Mouse (Mus musculus): ENCODE measurements around the gene Tmeff1. TPM values are rescaled to one million over a fixed set of nuclear protein-coding genes. Genes with fewer than 3 reads are reported as not detected.
"Not testable (repeated sequence)": the region's sequence is repeated elsewhere in the genome, so short reads cannot be mapped to it uniquely, and the experiment has no call there.

Gene Tmeff1
- polyA plus RNA-seq, 1 experiment from 2014 or later = 93.4 TPM

DNA sequence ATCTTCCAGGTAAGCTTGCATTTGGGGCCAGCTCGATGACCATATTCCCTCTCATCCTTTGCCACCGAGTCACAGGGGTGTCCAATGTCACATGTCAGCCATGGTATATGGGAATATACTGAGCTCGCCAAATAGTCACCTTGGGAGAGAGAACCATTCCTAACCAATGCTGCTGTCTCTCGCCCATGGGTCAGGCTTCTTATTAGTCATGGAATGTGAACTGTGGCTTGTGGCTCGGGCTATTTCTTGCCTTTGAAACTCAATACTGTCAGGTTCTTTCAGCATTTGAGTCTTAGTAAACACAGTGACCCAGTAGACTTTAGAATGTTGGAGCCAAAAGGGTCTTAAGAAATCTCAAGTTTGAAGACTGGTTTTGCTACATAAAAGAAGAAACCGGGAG lies 79.0 kb downstream of the Tmeff1 start:
- H3K9me3 ChIP-seq (ENCODE audit: control insufficient read depth, low read length) = no peaks in the 10 kb centered on the region
- no peak overlapping the region for H3K4me3 ChIP-seq (ENCODE audit: low read length)
- WGBS = 85% methylated on average over 6 of the region's 6 CpGs
- peaks cover 48% of the 10 kb centered on the region for H3K36me3 ChIP-seq (ENCODE audit: control insufficient read depth, insufficient read depth, low read length)
- no peaks in the 10 kb centered on the region for H3K4me1 ChIP-seq (ENCODE audit: control insufficient read depth, insufficient read depth, low read length)
- ATAC-seq (ENCODE audit: low FRiP score, low TSS enrichment) = no peak
- H3K27ac ChIP-seq (ENCODE audit: low read depth, low read length) = no peak overlapping the region
- no peak overlapping the region for H3K9ac ChIP-seq (ENCODE audit: low read depth, low read length)
- H3K27me3 ChIP-seq (ENCODE audit: control insufficient read depth, insufficient read depth, low read length) = no peaks in the 10 kb centered on the region
- H3K4me2 ChIP-seq (replicated peaks; ENCODE audit: low read depth, low read length) = no peak overlapping the region

DNA sequence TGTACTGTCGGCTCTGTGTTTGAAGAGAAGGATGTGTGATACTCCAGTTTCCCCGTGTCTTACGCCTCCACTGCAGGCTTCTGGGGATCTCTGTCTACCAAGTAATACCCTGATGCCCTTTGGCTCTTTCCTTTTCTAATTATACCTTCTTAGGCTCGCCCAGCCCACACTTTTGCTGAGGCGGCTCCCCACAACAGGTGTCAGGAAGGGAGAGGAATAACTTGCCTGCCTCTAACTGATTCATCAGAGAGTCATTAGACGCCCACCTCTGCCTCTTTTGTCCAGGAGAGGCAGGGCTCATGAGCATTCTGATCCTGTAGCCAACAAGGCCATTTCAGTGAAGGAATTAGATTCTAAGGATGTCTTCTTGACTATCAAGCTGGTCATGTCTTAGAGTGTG lies 82.3 kb downstream of the Tmeff1 start:
- Histone ChIP-seq H3K9ac (ENCODE audit: low read depth, low read length) (no peak overlapping the region), H3K4me1 (ENCODE audit: control insufficient read depth, insufficient read depth, low read length) (no peaks in the 10 kb centered on the region), H3K4me2 (replicated peaks; ENCODE audit: low read depth, low read length) (no peak overlapping the region), H3K27ac (ENCODE audit: low read depth, low read length) (no peak overlapping the region), H3K36me3 (ENCODE audit: control insufficient read depth, insufficient read depth, low read length) (peaks cover 36% of the 10 kb centered on the region), H3K4me3 (ENCODE audit: low read length) (no peak overlapping the region), H3K9me3 (ENCODE audit: control insufficient read depth, low read length) (no peaks in the 10 kb centered on the region), H3K27me3 (ENCODE audit: control insufficient read depth, insufficient read depth, low read length) (no peaks in the 10 kb centered on the region)
- ATAC-seq (ENCODE audit: low FRiP score, low TSS enrichment) = no peak
- 89% methylated on average over 6 of the region's 6 CpGs for whole genome bisulfite sequencing

DNA sequence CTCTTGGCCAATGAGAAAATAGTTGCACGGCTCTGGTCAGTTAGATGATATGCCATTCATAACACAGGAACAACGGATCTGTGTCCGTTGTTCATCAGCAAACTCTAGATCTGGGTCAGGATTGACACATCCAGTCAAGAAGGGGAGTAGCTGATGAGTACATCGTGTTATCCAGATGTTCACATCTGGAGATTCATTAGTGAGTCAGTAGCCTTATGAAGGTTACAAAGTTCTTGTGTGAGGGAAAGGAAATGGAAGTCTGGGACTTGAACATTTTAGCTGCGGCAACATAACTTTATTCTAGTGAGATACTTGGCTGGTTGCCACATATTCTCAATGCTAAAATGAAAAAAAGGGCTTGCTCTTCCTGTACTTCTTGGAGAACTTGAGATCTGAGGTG lies 87.9 kb downstream of the Tmeff1 start:
- Histone ChIP-seq H3K4me1 (ENCODE audit: control insufficient read depth, insufficient read depth, low read length) (no peaks in the 10 kb centered on the region), H3K36me3 (ENCODE audit: control insufficient read depth, insufficient read depth, low read length) (peaks cover 31% of the 10 kb centered on the region), H3K27me3 (ENCODE audit: control insufficient read depth, insufficient read depth, low read length) (no peaks in the 10 kb centered on the region), H3K9me3 (ENCODE audit: control insufficient read depth, low read length) (no peaks in the 10 kb centered on the region), H3K4me2 (replicated peaks; ENCODE audit: low read depth, low read length) (no peak overlapping the region), H3K9ac (ENCODE audit: low read depth, low read length) (no peak overlapping the region), H3K27ac (ENCODE audit: low read depth, low read length) (no peak overlapping the region), H3K4me3 (ENCODE audit: low read length) (no peak overlapping the region)
- no peak for ATAC-seq (ENCODE audit: low FRiP score, low TSS enrichment)
- 88% methylated on average over 5 of the region's 5 CpGs for WGBS

DNA sequence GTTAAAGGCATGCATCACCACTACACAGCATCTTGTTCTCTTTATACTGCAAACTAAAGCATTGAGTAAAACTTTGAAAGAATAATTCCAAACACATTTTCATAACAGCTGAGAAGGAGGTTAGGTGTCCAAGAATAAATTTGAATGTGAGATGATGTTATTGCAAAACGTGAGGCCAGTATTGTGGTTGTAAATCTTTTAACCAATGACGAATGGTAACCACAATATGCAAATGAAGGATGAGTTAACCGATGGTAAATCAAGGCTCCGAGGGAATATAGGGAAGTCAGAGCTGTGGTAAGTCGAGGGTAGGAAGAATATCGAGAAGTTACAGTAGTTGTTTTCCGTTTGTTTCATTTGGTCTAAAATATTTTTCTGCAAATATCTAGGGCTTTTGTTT lies 89.4 kb downstream of the Tmeff1 start:
- WGBS = 85% methylated on average over 7 of the region's 7 CpGs
- Histone ChIP-seq H3K4me3 (ENCODE audit: low read length) (no peak overlapping the region), H3K27ac (ENCODE audit: low read depth, low read length) (no peak overlapping the region), H3K4me1 (ENCODE audit: control insufficient read depth, insufficient read depth, low read length) (no peaks in the 10 kb centered on the region), H3K9ac (ENCODE audit: low read depth, low read length) (no peak overlapping the region), H3K4me2 (replicated peaks; ENCODE audit: low read depth, low read length) (no peak overlapping the region), H3K36me3 (ENCODE audit: control insufficient read depth, insufficient read depth, low read length) (peaks cover 31% of the 10 kb centered on the region), H3K27me3 (ENCODE audit: control insufficient read depth, insufficient read depth, low read length) (no peaks in the 10 kb centered on the region), H3K9me3 (ENCODE audit: control insufficient read depth, low read length) (no peaks in the 10 kb centered on the region)
- no peak for ATAC-seq (ENCODE audit: low FRiP score, low TSS enrichment)

DNA sequence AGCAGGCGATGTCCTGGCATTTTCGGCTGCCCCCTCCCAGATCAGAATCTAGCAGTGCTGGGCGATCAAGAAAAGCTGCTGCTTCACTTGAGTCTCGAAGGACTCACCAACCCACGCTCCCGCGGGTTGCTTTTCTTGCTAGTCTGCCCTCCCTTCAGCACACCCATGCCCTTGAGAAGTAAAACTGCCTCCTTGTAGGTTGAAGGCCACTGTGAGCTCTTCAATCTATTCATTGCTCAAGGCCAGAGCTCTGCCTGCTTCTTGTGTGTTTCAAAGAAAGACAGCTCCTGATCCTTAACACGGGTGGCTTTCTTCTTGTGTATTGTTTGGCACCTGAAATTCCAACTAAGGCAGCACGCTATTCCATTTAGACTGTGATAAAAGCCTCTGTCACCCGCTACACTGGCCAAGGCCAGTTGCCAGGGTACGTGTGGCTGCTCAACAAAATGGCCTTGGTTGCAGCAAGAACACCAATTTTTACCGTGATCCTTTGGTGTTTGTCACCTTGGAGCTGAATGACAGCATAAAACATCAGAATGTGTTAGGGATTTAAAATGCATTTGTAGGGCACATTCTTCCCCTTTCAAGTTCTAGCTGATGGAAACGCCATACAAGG lies 91.7 kb downstream of the Tmeff1 start:
- no peaks in the 10 kb centered on the region for H3K9me3 ChIP-seq (ENCODE audit: control insufficient read depth, low read length)
- ATAC-seq (ENCODE audit: low FRiP score, low TSS enrichment) = no peak
- no peak overlapping the region for H3K4me3 ChIP-seq (ENCODE audit: low read length)
- H3K4me2 ChIP-seq (replicated peaks; ENCODE audit: low read depth, low read length) = no peak overlapping the region
- no peaks in the 10 kb centered on the region for H3K4me1 ChIP-seq (ENCODE audit: control insufficient read depth, insufficient read depth, low read length)
- no peaks in the 10 kb centered on the region for H3K27me3 ChIP-seq (ENCODE audit: control insufficient read depth, insufficient read depth, low read length)
- WGBS = 92% methylated on average over 13 of the region's 13 CpGs
- no peak overlapping the region for H3K9ac ChIP-seq (ENCODE audit: low read depth, low read length)
- H3K36me3 ChIP-seq (ENCODE audit: control insufficient read depth, insufficient read depth, low read length) = peaks cover 25% of the 10 kb centered on the region
- H3K27ac ChIP-seq (ENCODE audit: low read depth, low read length) = no peak overlapping the region

DNA sequence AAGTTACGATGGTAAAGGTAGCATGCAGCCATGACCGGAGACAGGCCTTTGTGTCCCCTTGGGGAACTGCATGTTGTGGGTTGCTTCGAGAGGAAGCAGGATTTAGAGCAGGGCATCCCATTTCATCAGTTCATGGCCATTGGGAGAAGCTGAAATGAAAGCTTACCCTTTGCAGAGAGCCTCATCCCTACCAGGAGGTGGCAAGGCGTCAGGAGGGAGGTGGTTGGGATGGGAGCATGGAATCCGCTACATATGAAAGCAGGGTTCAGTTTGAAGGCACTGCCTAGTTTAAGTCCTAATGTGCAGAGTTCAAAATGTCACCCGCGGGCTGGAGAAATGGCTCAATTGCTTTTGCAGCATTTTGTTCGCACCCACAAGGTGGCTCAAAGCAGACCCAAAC lies 92.3 kb downstream of the Tmeff1 start:
- peaks cover 19% of the 10 kb centered on the region for H3K36me3 ChIP-seq (ENCODE audit: control insufficient read depth, insufficient read depth, low read length)
- 94% methylated on average over 8 of the region's 8 CpGs for WGBS
- no peaks in the 10 kb centered on the region for H3K4me1 ChIP-seq (ENCODE audit: control insufficient read depth, insufficient read depth, low read length)
- no peaks in the 10 kb centered on the region for H3K9me3 ChIP-seq (ENCODE audit: control insufficient read depth, low read length)
- H3K27me3 ChIP-seq (ENCODE audit: control insufficient read depth, insufficient read depth, low read length) = no peaks in the 10 kb centered on the region
- no peak overlapping the region for H3K27ac ChIP-seq (ENCODE audit: low read depth, low read length)
- H3K9ac ChIP-seq (ENCODE audit: low read depth, low read length) = no peak overlapping the region
- no peak overlapping the region for H3K4me2 ChIP-seq (replicated peaks; ENCODE audit: low read depth, low read length)
- no peak overlapping the region for H3K4me3 ChIP-seq (ENCODE audit: low read length)
- ATAC-seq (ENCODE audit: low FRiP score, low TSS enrichment) = no peak

DNA sequence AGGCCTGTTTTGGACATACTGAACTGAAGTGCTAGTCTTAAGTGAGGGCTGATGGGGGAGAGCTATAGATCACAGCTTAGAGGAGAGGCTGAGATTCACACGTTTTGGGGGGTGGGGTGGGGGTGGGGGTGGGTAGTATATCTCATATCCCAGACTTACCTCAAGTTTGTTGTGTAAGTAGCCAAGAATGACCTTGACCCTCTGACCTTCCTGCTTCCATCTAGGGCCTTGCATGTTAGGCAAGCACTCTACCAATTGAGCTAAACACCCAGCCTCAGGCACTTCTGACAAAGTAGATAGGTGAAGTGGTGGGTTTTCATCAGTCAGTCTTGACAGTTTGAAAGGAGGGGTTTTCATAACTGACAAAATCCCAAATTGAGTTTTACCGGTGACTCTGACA lies 92.8 kb downstream of the Tmeff1 start:
- Histone ChIP-seq H3K36me3 (ENCODE audit: control insufficient read depth, insufficient read depth, low read length) (peaks cover 14% of the 10 kb centered on the region), H3K9me3 (ENCODE audit: control insufficient read depth, low read length) (no peaks in the 10 kb centered on the region), H3K27me3 (ENCODE audit: control insufficient read depth, insufficient read depth, low read length) (no peaks in the 10 kb centered on the region), H3K4me3 (ENCODE audit: low read length) (no peak overlapping the region), H3K4me1 (ENCODE audit: control insufficient read depth, insufficient read depth, low read length) (no peaks in the 10 kb centered on the region), H3K27ac (ENCODE audit: low read depth, low read length) (no peak overlapping the region), H3K9ac (ENCODE audit: low read depth, low read length) (no peak overlapping the region), H3K4me2 (replicated peaks; ENCODE audit: low read depth, low read length) (no peak overlapping the region)
- no peak for ATAC-seq (ENCODE audit: low FRiP score, low TSS enrichment)
- WGBS = 70% methylated on average over 2 of the region's 2 CpGs

DNA sequence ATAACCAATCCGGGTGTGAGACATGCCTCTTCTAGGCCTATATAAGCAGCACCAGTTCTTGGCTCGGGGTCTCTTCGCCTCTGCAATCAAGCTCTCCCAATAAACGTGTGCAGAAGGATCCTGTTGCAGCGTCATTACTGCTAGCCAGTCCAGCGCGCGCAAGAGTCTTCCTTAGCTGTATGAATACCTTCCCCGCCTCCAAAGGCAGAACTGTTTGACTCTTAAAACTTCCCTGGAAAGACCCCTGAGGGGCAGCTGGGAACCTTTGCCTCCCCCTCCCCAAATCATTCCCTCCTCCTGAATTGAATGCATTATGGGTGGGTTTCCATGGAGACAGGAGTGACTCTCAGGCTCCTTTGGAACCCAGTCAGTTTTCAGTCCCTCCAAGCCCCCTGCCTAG lies 93.8 kb downstream of the Tmeff1 start:
- peaks cover 5% of the 10 kb centered on the region for H3K36me3 ChIP-seq (ENCODE audit: control insufficient read depth, insufficient read depth, low read length)
- no peaks in the 10 kb centered on the region for H3K4me1 ChIP-seq (ENCODE audit: control insufficient read depth, insufficient read depth, low read length)
- no peak overlapping the region for H3K4me3 ChIP-seq (ENCODE audit: low read length)
- no peak overlapping the region for H3K9ac ChIP-seq (ENCODE audit: low read depth, low read length)
- no peak for ATAC-seq (ENCODE audit: low FRiP score, low TSS enrichment)
- 93% methylated on average over 9 of the region's 9 CpGs for WGBS
- no peak overlapping the region for H3K27ac ChIP-seq (ENCODE audit: low read depth, low read length)
- no peaks in the 10 kb centered on the region for H3K9me3 ChIP-seq (ENCODE audit: control insufficient read depth, low read length)
- no peaks in the 10 kb centered on the region for H3K27me3 ChIP-seq (ENCODE audit: control insufficient read depth, insufficient read depth, low read length)
- no peak overlapping the region for H3K4me2 ChIP-seq (replicated peaks; ENCODE audit: low read depth, low read length)

DNA sequence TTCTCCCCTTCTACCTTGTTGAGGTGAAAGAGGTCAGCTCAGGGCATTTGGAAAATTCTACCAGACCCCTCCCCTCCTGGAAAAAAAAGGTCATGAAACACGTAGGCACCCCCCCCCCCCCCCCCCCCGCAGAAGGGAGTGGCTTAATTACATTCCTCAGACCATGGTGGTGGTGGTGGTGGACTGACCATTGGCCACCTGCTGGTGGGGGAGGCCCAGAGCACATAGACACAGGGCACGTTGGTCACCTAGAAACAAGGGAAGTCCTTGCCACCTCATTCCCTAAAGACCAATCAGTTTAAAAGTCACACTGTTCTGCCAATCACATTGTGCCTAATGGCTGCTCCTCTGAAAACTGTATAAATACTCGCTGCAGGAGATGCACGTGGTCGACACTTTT lies 94.8 kb downstream of the Tmeff1 start:
- H3K27ac ChIP-seq (ENCODE audit: low read depth, low read length); H3K36me3 ChIP-seq (ENCODE audit: control insufficient read depth, insufficient read depth, low read length); H3K4me1 ChIP-seq (ENCODE audit: control insufficient read depth, insufficient read depth, low read length); H3K27me3 ChIP-seq (ENCODE audit: control insufficient read depth, insufficient read depth, low read length); H3K4me3 ChIP-seq (ENCODE audit: low read length); H3K4me2 ChIP-seq (replicated peaks; ENCODE audit: low read depth, low read length); H3K9ac ChIP-seq (ENCODE audit: low read depth, low read length); H3K9me3 ChIP-seq (ENCODE audit: control insufficient read depth, low read length): not testable (repeated sequence)
- WGBS = 59% methylated on average over 6 of the region's 6 CpGs
- ATAC-seq (ENCODE audit: low FRiP score, low TSS enrichment) = peak; percentile 58; the same call in 1 of the 2 replicates

Data from kidney, embryonic 14.5 days (tissue).